Comparison of ENCODE assay signal across 19 mouse cellular contexts in the genomic region with DNA sequence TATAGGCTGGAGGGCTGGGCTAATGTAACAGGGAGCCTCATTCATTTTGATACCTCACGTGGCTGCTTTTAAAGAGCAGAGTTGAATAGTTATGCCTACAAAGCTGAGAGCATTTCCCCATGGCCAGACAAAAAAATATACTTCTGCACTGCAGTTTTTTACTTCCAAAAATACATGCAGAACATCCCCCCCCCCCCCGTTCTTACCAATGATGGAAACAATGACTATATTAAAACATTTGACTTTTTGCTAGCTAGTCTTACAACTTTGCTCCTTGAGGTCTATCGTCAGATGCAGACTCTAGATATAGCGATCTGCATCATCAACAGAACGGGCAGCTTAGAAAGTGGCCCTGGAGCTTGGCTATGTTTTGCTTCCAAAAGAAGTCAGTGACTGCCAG.
A peak's percentile ranks its signal among the peaks of the same experiment; 100 is the strongest.
DNase-seq lines count a peak whose midpoint lies in the region; ATAC-seq and TF ChIP-seq lines count a peak whose summit lies in the region.
"Had no signal": no experiment of that assay in that cellular context is flagged by ENCODE, and none has a peak within 500 bp of the region (broad histone marks: within the 10 kb centered on the region; RNA-seq: fewer than 3 reads in every experiment).

No protein-coding gene starts in this region.

- no peak for ATAC-seq in midbrain, embryonic 11.5 days (ENCODE audit: low FRiP score)
- no peak for ATAC-seq in midbrain, embryonic 15.5 days (replicated peaks)
- ATAC-seq: activated CD4-positive, CD25-positive, alpha-beta regulatory T cell, adult 4 months; CD4-positive, CD25-positive, alpha-beta regulatory T cell, adult 4 months; Patski had no signal

- dilution Hi-C loops in CH12.LX (cut with MboI; ENCODE audit: extremely low pct_ligation_motif_present, extremely low pct_unique_long_range_greater_than_20kb, low sequenced_read_pairs), result no loop called here

- no peaks in the 10 kb centered on the region for H3K27me3 ChIP-seq in midbrain, embryonic 11.5 days (ENCODE audit: control insufficient read depth, insufficient read depth, low read length)
- H3K27me3 ChIP-seq in midbrain, embryonic 15.5 days (replicated peaks), result no peaks in the 10 kb centered on the region
- H3K27me3 ChIP-seq in CH12.LX (replicated peaks), result no peaks in the 10 kb centered on the region
- H3K27me3 ChIP-seq: Patski had no signal

- H3K4me2 ChIP-seq in midbrain, embryonic 11.5 days, result no peak overlapping the region
- H3K4me2 ChIP-seq in midbrain, embryonic 15.5 days, result no peak overlapping the region
- H3K4me2 ChIP-seq in CH12.LX (ENCODE audit: insufficient read depth, low read depth, poor library complexity, severe bottlenecking), result no peak overlapping the region; the same call in 1 of the 2 replicates

- WGBS in midbrain, embryonic 11.5 days, result 84% methylated on average over 5 of the region's 5 CpGs
- 84% methylated on average over 5 of the region's 5 CpGs for WGBS in midbrain, embryonic 15.5 days

- DNase-seq in midbrain, embryonic 11.5 days (ENCODE audit: low spot score, missing footprints), result peak; percentile 45
- DNase-seq in CH12.LX (ENCODE audit: extremely low read depth), result peak; percentile 19
- no peak for DNase-seq in cerebellum, adult 9-10 months
- DNase-seq: adrenal gland, adult 2 months; adrenal gland, adult 8-10 months; adrenal gland, postnatal 10 days; adrenal gland, postnatal 14 days; adrenal gland, postnatal 25 days; adrenal gland, postnatal 36 days; B cell, adult 2 months; cerebellum, adult 11 months; cerebellum, adult 11-12 months; cerebellum, adult 18-20 months; cerebellum, adult 2 months had no signal

- TF ChIP-seq RAD21 in CH12.LX (IDR thresholded peaks at IDR 0.05; ENCODE audit: low read depth, low read length), result no peak

- no peak for TF ChIP-seq CTCF in CH12.LX (conservative IDR thresholded peaks at IDR 0.05 in 1 of 2, IDR thresholded peaks at IDR 0.05 in 1 of 2; ENCODE audit: low read depth in 2 of 2, low read length in 2 of 2)

- H3K9me3 ChIP-seq in midbrain, embryonic 11.5 days (ENCODE audit: control insufficient read depth, low read length), result no peaks in the 10 kb centered on the region
- H3K9me3 ChIP-seq in midbrain, embryonic 15.5 days, result 0 out of 2 replicates have a peak, but pooled peaks cover 2% of the 10 kb centered on the region
- peaks cover 3% of the 10 kb centered on the region for H3K9me3 ChIP-seq in CH12.LX (replicated peaks; ENCODE audit: low read length)

- H3K27ac ChIP-seq in midbrain, embryonic 11.5 days (ENCODE audit: low read depth, low read length), result no peak overlapping the region
- no peak overlapping the region for H3K27ac ChIP-seq in midbrain, embryonic 15.5 days
- no peak overlapping the region for H3K27ac ChIP-seq in CH12.LX (ENCODE audit: insufficient read depth, low read depth)

- 0 out of 2 replicates have a peak, but pooled peaks have one; percentile 25 for TF ChIP-seq EP300 in CH12.LX (IDR thresholded peaks at IDR 0.05; ENCODE audit: low read length)

- TF ChIP-seq POLR2A in CH12.LX (IDR thresholded peaks at IDR 0.05; ENCODE audit: low read depth, low read length), result no peak

- H3K79me2 ChIP-seq in CH12.LX (replicated peaks; ENCODE audit: control insufficient read depth, extremely low read depth, insufficient read depth, poor library complexity, severe bottlenecking), result no peaks in the 10 kb centered on the region

- H3K4me1 ChIP-seq in midbrain, embryonic 11.5 days (ENCODE audit: control insufficient read depth, insufficient read depth, low read length), result no peaks in the 10 kb centered on the region
- H3K4me1 ChIP-seq in midbrain, embryonic 15.5 days, result peaks cover 7% of the 10 kb centered on the region; the same call in 1 of the 2 replicates
- peaks cover 0 to 9% of the 10 kb centered on the region in 2 experiments; a peak in 2 of 4 replicates for H3K4me1 ChIP-seq in CH12.LX (ENCODE audit: control insufficient read depth in 1 of 2, insufficient read depth in 2 of 2)

- in situ Hi-C loops in CH12.LX (cut with MboI; ENCODE audit: low pct_ligation_motif_present, low pct_unique_long_range_greater_than_20kb, low sequenced_read_pairs), result no loop called here

- no peak overlapping the region for H3K9ac ChIP-seq in midbrain, embryonic 11.5 days (ENCODE audit: low read length)
- H3K9ac ChIP-seq in midbrain, embryonic 15.5 days, result no peak overlapping the region
- no peak overlapping the region for H3K9ac ChIP-seq in CH12.LX (ENCODE audit: insufficient read depth, low read depth)

- H3K4me3 ChIP-seq in midbrain, embryonic 11.5 days (ENCODE audit: low read depth, low read length), result no peak overlapping the region
- H3K4me3 ChIP-seq in midbrain, embryonic 15.5 days, result no peak overlapping the region
- no peak overlapping the region for H3K4me3 ChIP-seq in CH12.LX (replicated peaks in 1 of 3; ENCODE audit: low read depth in 2 of 3, low read length in 2 of 3, poor library complexity in 1 of 3)

- H3K36me3 ChIP-seq in midbrain, embryonic 11.5 days (ENCODE audit: control insufficient read depth, insufficient read depth, low read length), result no peaks in the 10 kb centered on the region
- no peaks in the 10 kb centered on the region for H3K36me3 ChIP-seq in midbrain, embryonic 15.5 days (replicated peaks)
- H3K36me3 ChIP-seq in CH12.LX (replicated peaks in 1 of 2; ENCODE audit: control insufficient read depth in 1 of 2, insufficient read depth in 1 of 2, low read length in 1 of 2), result no peaks in the 10 kb centered on the region
- H3K36me3 ChIP-seq: G1E had no signal

TF ChIP-seq in CH12.LX, 34 proteins besides CTCF, POLR2A, EP300 and RAD21:
- no peak for TF ChIP-seq CHD2 (IDR thresholded peaks at IDR 0.05; ENCODE audit: low read length)
- TF ChIP-seq NELFE (IDR thresholded peaks at IDR 0.05; ENCODE audit: low read depth, low read length), result no peak
- TF ChIP-seq E2F4 (IDR thresholded peaks at IDR 0.05; ENCODE audit: insufficient replicate concordance, low read depth, low read length), result no peak
- no peak for TF ChIP-seq MYC (IDR thresholded peaks at IDR 0.05; ENCODE audit: low read depth, low read length)
- no peak for TF ChIP-seq SIN3A (IDR thresholded peaks at IDR 0.05; ENCODE audit: low read length)
- TF ChIP-seq ZMIZ1 (IDR thresholded peaks at IDR 0.05; ENCODE audit: low read depth, low read length), result no peak
- TF ChIP-seq JUND (conservative IDR thresholded peaks at IDR 0.05; ENCODE audit: low read depth, low read length), result no peak
- no peak for TF ChIP-seq SMC3 (IDR thresholded peaks at IDR 0.05; ENCODE audit: low read depth, low read length)
- no peak for TF ChIP-seq TCF12 (IDR thresholded peaks at IDR 0.05; ENCODE audit: low read depth, low read length)
- TF ChIP-seq CHD1 (IDR thresholded peaks at IDR 0.05; ENCODE audit: low read depth, low read length), result no peak
- no peak for TF ChIP-seq MAFK (IDR thresholded peaks at IDR 0.05; ENCODE audit: insufficient replicate concordance, low read length)
- TF ChIP-seq PAX5 (IDR thresholded peaks at IDR 0.05; ENCODE audit: low read length), result no peak
- TF ChIP-seq JUN (IDR thresholded peaks at IDR 0.05; ENCODE audit: insufficient read depth, low read depth, low read length), result peak; percentile 28; the same call in 1 of the 2 replicates
- TF ChIP-seq RCOR1 (conservative IDR thresholded peaks at IDR 0.05; ENCODE audit: low read depth, low read length), result no peak
- no peak for TF ChIP-seq USF1 (IDR thresholded peaks at IDR 0.05; ENCODE audit: low read depth, low read length)
- no peak for TF ChIP-seq ZKSCAN1 (IDR thresholded peaks at IDR 0.05; ENCODE audit: borderline replicate concordance, low read depth, low read length)
- TF ChIP-seq MXI1 (IDR thresholded peaks at IDR 0.05; ENCODE audit: low read depth, low read length), result no peak
- TF ChIP-seq KAT2A (IDR thresholded peaks at IDR 0.05; ENCODE audit: insufficient replicate concordance, low read length), result no peak
- no peak for TF ChIP-seq NRF1 (IDR thresholded peaks at IDR 0.05; ENCODE audit: low read depth, low read length)
- no peak for TF ChIP-seq MAZ (IDR thresholded peaks at IDR 0.05; ENCODE audit: low read depth, low read length)
- no peak for TF ChIP-seq TBP (conservative IDR thresholded peaks at IDR 0.05; ENCODE audit: low read depth, low read length)
- TF ChIP-seq ZNF384 (IDR thresholded peaks at IDR 0.05; ENCODE audit: low read depth, low read length), result peak; percentile 63
- no peak for TF ChIP-seq ELF1 (IDR thresholded peaks at IDR 0.05; ENCODE audit: low read depth, low read length)
- no peak for TF ChIP-seq IRF4 (IDR thresholded peaks at IDR 0.05; ENCODE audit: low read depth, low read length)
- TF ChIP-seq POLR2AphosphoS2 (IDR thresholded peaks at IDR 0.05; ENCODE audit: low read depth, low read length), result no peak
- TF ChIP-seq BHLHE40 (IDR thresholded peaks at IDR 0.05; ENCODE audit: low read depth, low read length), result peak; percentile 53; the same call in 1 of the 2 replicates
- TF ChIP-seq ZC3H11A (IDR thresholded peaks at IDR 0.05; ENCODE audit: low read depth, low read length), result no peak
- no peak for TF ChIP-seq MAX (IDR thresholded peaks at IDR 0.05; ENCODE audit: low read length)
- no peak for TF ChIP-seq HCFC1 (IDR thresholded peaks at IDR 0.05; ENCODE audit: low read depth, low read length)
- no peak for TF ChIP-seq GABPA (IDR thresholded peaks at IDR 0.05; ENCODE audit: insufficient replicate concordance, low read depth, low read length)
- no peak for TF ChIP-seq UBTF (IDR thresholded peaks at IDR 0.05; ENCODE audit: low read depth, low read length)
- 0 out of 2 replicates have a peak, but pooled peaks have one; percentile 66 for TF ChIP-seq MEF2A (IDR thresholded peaks at IDR 0.05; ENCODE audit: borderline replicate concordance, low read depth, low read length)
- TF ChIP-seq ETS1 (conservative IDR thresholded peaks at IDR 0.05; ENCODE audit: low read depth, low read length), result 0 out of 2 replicates have a peak, but pooled peaks have one; percentile 26
- TF ChIP-seq USF2 (conservative IDR thresholded peaks at IDR 0.05; ENCODE audit: low read depth, low read length), result no peak
